Mouse (Mus musculus) thymus, adult 2 months (tissue): Measurements from ENCODE around the gene Spdya. TPM values are rescaled to one million over a fixed set of nuclear protein-coding genes. Genes with fewer than 3 reads are reported as not detected.

Source experiments
- DNase-seq: peaks from one replicate; pipeline ENCODE4 v3.0.0; 2021
- H3K27ac ChIP-seq: fragments of 200-500 bp; 2 replicates; pipeline ENCODE4 v1.5.1; 2012; ENCODE audit warnings: low read length, control low read depth; ENCODE audit not compliant: control insufficient read depth, insufficient read depth
- H3K27me3 ChIP-seq: fragments of 200-500 bp; 2 replicates; pipeline ENCODE4 v1.6.1; 2012; ENCODE audit warnings: mild to moderate bottlenecking, low read length, moderate library complexity, mixed read lengths; ENCODE audit not compliant: control insufficient read depth, insufficient read depth
- H3K36me3 ChIP-seq: fragments of 200-500 bp; 2 replicates; pipeline ENCODE4 v1.6.1; 2012; ENCODE audit warnings: mild to moderate bottlenecking, low read length, moderate library complexity; ENCODE audit not compliant: control insufficient read depth, insufficient read depth
- H3K4me1 ChIP-seq: fragments of 200-500 bp; replicated peaks from 2 replicates; pipeline ENCODE4 v1.6.1; 2012; ENCODE audit warnings: low read length; ENCODE audit not compliant: control insufficient read depth, insufficient read depth
- H3K4me3 ChIP-seq: fragments of 200-500 bp; 2 replicates; pipeline ENCODE4 v1.5.1; 2012; ENCODE audit warnings: mild to moderate bottlenecking, low read length, control low read depth, moderate library complexity; ENCODE audit not compliant: control insufficient read depth, insufficient read depth
- CTCF ChIP-seq: fragments of 200-500 bp; IDR thresholded peaks from 2 replicates; pipeline ENCODE4 v1.5.1; 2012; ENCODE audit warnings: mild to moderate bottlenecking, control low read depth, low read length, moderate library complexity, borderline replicate concordance; ENCODE audit not compliant: control insufficient read depth, poor library complexity, insufficient read depth; ENCODE audit errors: extremely low read depth
- POLR2A ChIP-seq: fragments of 200-500 bp; IDR thresholded peaks from 2 replicates; pipeline ENCODE4 v1.6.1; 2012; ENCODE audit warnings: mild to moderate bottlenecking, low read length, control low read depth, moderate library complexity; ENCODE audit not compliant: control insufficient read depth, poor library complexity, insufficient read depth; ENCODE audit errors: extremely low read depth
- WGBS: fragments of 180-500 bp; shearing (Covaris S2); methylation state at CpG from one replicate; pipeline ENCODE4 v1.1.7; 2018; 5-methylcytosine and 5-hydroxymethylcytosine counted together
- polyA plus RNA-seq: library from polyadenylated mRNA; depleted of rRNA; stranded (reverse); fragments of >200 nt; gene quantifications from 2 replicates; pipeline ENCODE4 v1.2.3, GENCODE M21; 2012

The Spdya gene
- polyA plus RNA-seq, 1 experiment, result not detected

GRCm38 (mm10) chr17:71537164-71537563 is 14.7 kb upstream of the Spdya start:
- TF ChIP-seq CTCF (no peak), POLR2A (no peak)
- H3K4me1 ChIP-seq, result no peaks in the 10 kb centered on the region
- WGBS, result 79% methylated on average over 3 of the region's 3 CpGs
- H3K4me3 ChIP-seq, result no peak overlapping the region
- no peaks in the 10 kb centered on the region for H3K27me3 ChIP-seq
- no peaks in the 10 kb centered on the region for H3K36me3 ChIP-seq
- no peak overlapping the region for H3K27ac ChIP-seq
- no peak for DNase-seq

- no peak for DNase-seq
- H3K27me3 ChIP-seq, result peaks cover 4% of the 10 kb centered on the region
- WGBS, result 19% methylated on average over 1 of the region's 1 CpGs
These were observed 3.3 kb upstream of the Spdya start for GRCm38 (mm10) chr17:71548586-71548985.

GRCm38 (mm10) chr17:71551350-71551749 is 511 bp upstream of the Spdya start:
- peaks cover 9% of the 10 kb centered on the region for H3K4me1 ChIP-seq
- no peak overlapping the region for H3K27ac ChIP-seq
- peak overlapping the region; percentile 54 for H3K4me3 ChIP-seq
- 15% methylated on average over 6 of the region's 6 CpGs for WGBS
- H3K27me3 ChIP-seq, result peaks cover 4% of the 10 kb centered on the region
- no peaks in the 10 kb centered on the region for H3K36me3 ChIP-seq
- DNase-seq, result no peak
- TF ChIP-seq CTCF, result no peak
- TF ChIP-seq POLR2A, result no peak

More at GRCm38 (mm10) chr17:71548586-71548985, 3.3 kb upstream of the Spdya start:
- Histone ChIP-seq H3K36me3 (no peaks in the 10 kb centered on the region), H3K4me3 (no peak overlapping the region), H3K4me1 (peaks cover 9% of the 10 kb centered on the region), H3K27ac (no peak overlapping the region)
- TF ChIP-seq CTCF (no peak), POLR2A (no peak)

GRCm38 (mm10) chr17:71552901-71553300 is 1.0 kb downstream of the Spdya start:
- DNase-seq, result no peak
- WGBS, result 20% methylated on average over 11 of the region's 11 CpGs
- TF ChIP-seq CTCF, result no peak
- no peak for TF ChIP-seq POLR2A
- no peak overlapping the region for H3K27ac ChIP-seq
- peaks cover 9% of the 10 kb centered on the region for H3K4me1 ChIP-seq
- no peaks in the 10 kb centered on the region for H3K36me3 ChIP-seq
- no peak overlapping the region for H3K4me3 ChIP-seq
- peaks cover 4% of the 10 kb centered on the region for H3K27me3 ChIP-seq

GRCm38 (mm10) chr17:71561631-71562030 is 9.8 kb downstream of the Spdya start:
- no peak overlapping the region for H3K4me3 ChIP-seq
- TF ChIP-seq POLR2A, result no peak
- no peak for TF ChIP-seq CTCF
- H3K27ac ChIP-seq, result no peak overlapping the region
- H3K4me1 ChIP-seq, result no peaks in the 10 kb centered on the region
- H3K27me3 ChIP-seq, result no peaks in the 10 kb centered on the region
- no peaks in the 10 kb centered on the region for H3K36me3 ChIP-seq
- DNase-seq, result peak; percentile 26

- DNase-seq, result no peak
- H3K27ac ChIP-seq, result no peak overlapping the region
- TF ChIP-seq CTCF (no peak), POLR2A (no peak)
- no peak overlapping the region for H3K4me3 ChIP-seq
- WGBS, result 78% methylated on average over 1 of the region's 1 CpGs
- no peaks in the 10 kb centered on the region for H3K27me3 ChIP-seq
- H3K4me1 ChIP-seq, result no peaks in the 10 kb centered on the region
- H3K36me3 ChIP-seq, result no peaks in the 10 kb centered on the region
These were observed 27.4 kb downstream of the Spdya start for GRCm38 (mm10) chr17:71579176-71579705.

- TF ChIP-seq POLR2A (no peak), CTCF (no peak)
- Histone ChIP-seq H3K4me3 (peak overlapping the region; percentile 74), H3K36me3 (no peaks in the 10 kb centered on the region), H3K27me3 (no peaks in the 10 kb centered on the region), H3K4me1 (peaks cover 13% of the 10 kb centered on the region), H3K27ac (no peak overlapping the region)
- no peak for DNase-seq
- WGBS, result under 1% methylated on average over 48 of the region's 48 CpGs
These were observed 46.2 kb downstream of the Spdya start for GRCm38 (mm10) chr17:71597881-71598658.
